Mouse (Mus musculus) spleen, adult 12 weeks (tissue): ENCODE measurements at regions not wholly inside any gene's neighbourhood (a gene's known extent, or its start where the extent isn't known, plus 50 kb on each side); places are given as distances from the start of the nearest gene placed in this dataset.
A peak's percentile ranks its signal among the peaks of the same experiment; 100 is the strongest.

ENCODE experiments used
- DNase-seq: peaks from one replicate; pipeline ENCODE4 v3.0.0; 2022; ENCODE audit warnings: low spot score

DNA sequence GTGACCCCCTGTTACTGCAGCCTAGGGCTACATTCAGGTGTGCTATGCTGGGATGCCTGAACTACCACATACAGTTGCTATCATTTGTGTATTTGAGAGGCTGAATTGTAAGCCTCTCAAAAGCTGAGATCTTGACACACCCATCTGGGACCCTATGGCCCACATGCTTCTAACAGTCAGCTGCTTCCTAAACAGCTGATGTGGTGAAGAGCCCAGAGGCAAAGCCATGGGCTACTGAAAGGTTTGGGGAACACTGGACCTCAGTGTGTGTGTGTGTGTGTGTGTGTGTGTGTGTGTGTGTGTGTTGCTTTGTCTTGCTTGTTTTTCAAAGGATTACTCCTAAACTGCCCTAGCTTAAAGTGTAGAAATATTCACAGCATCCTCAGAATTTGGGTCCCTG, 75.0 kb downstream of the Lbh start:
- no peak for DNase-seq

DNA sequence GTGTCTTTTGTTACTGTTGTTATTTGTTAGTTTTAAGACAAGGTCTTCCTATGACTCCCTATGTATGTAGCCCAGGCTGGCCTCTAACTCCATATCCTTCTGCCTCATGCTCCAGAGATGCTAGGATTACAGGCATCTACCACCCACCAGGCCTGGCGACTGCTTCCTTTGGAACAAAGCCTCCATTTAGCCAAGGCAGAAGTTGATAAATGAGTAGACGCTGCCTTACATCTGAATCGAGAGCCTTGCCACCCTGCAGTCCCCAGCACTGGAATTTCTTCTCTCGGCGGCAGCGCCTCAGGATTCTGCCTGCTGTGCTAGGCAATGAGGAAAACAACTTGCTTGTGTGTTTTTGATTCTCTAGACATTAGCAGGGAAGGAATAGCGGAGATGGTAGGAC, 75.5 kb downstream of the Lbh start:
- DNase-seq, result no peak

DNA sequence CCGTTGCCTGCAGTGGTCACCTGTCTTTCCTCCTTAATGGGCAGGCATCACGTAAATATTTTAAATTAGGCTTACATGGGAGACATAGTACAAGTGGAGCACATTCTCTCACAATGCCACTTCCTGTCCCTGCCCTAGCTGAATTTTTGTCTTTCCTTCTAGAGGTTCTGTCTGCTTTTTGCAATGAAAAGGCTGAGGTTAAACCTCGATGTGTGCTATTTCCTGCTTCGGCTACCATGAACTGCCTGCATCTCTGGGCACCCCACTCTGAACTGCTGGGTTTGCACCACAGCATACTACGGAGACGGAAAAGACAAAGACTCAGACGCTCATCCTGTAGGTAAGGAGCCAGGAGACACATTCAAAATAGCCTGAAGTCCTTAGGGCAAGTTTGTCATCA, 78.4 kb downstream of the Lbh start:
- DNase-seq, result no peak

DNA sequence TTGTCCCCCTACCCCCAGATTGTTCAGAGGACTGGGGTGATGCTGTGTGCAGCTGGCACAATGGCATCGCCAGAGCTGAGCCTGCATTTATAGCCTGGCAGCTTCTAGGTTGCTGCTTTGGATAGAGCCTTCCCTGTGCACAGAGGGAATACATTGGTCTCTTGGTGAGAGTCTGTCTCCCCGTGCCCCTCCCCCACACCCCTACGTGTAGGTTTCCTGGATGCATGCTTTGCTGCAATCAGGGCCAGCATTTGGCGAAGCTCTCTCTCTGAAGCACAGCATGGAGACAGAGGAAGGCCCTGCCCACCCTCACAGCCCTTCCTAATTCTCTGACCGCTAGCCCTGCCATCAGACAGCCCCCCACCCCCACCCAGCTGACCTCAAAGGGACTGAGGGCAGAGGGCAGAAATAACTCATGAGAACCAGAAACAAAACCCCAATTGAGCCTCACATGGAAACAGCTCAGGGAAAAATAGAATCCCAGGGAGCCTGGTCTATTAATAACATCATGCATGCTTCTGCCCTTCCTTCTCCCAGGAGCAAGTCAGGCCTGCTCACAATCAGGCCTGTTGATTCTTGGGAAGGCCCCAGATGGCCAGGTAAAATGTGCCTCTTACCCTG, 79.3 kb downstream of the Lbh start:
- no peak for DNase-seq

DNA sequence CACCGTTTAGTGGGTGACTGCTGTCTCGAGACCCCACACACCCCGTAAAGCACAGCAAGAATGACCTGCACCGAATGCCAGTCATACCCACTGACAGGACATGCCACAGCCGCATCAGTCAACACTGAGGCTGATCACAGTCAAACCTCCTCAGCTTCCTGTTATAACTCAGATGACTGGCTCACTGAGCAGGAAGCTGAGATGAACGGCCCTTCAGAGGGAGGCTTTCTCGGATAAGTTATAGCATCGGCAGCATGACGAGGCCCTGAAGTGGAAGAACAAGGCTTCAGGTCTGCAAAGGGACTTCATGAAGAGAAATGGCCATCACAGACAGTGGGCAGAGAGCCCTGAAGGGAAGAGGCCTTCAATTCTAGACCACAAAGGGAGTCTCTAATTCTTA, 87.0 kb downstream of the Lbh start:
- no peak for DNase-seq

DNA sequence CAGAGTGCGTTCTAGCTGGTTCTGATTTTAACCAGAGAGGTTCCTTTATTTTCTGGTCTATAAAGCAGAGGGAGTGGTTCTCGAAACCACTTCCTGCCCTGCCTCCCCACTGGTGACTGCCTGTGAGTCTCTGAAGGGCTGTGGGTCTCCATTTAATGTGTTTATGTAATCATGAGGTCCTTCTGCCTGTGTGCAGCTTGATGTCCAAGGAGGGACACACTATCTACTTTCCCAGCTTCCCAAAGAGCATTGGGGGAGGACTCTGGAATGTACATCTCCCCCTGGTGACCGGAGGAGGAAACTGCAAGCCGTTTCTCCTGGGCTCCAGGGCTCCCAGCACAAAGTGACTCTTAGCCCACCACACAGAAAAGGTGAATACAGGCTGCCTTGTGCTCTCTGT, 90.8 kb downstream of the Lbh start:
- DNase-seq, result peak; percentile 34

DNA sequence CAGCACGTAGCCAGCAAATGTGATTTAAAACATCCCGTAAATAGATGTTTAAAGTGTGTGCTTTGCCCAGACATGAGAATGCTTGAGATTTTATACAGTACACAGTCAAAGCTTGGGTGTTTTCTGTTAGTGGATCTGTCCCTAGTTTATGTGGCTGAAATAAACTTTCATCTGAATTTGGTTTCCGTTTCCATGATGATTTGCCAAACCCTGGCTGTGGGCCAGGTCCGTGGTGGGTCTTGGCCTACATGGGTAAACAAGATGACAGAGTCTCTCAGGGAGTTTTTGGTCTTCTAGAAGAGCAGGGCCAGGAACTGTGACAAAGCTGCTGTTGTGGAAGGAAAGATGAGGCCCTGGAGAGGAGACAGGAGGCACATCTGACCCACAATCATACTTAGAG, 91.9 kb downstream of the Lbh start:
- peak; percentile 19 for DNase-seq

DNA sequence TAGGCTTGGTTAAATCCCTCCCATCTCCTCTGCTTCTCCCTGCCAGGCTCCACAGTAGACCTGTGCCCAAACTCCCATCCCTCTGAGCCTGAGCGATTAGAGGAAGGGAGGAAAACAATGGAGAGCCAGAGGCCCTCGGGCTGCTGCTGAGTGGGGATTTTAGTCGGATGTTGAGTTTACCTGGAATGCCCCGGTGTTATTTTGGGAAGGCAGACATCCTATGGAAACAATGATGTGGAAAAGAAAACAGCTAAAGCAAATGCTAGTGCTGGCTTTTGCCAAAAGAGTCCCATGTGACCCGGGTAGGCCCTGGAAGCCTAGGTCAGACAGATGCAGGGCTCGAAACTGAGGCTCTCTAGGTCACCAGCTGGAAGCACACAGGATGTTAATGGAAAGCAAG, 94.3 kb downstream of the Lbh start:
- DNase-seq, result no peak

DNA sequence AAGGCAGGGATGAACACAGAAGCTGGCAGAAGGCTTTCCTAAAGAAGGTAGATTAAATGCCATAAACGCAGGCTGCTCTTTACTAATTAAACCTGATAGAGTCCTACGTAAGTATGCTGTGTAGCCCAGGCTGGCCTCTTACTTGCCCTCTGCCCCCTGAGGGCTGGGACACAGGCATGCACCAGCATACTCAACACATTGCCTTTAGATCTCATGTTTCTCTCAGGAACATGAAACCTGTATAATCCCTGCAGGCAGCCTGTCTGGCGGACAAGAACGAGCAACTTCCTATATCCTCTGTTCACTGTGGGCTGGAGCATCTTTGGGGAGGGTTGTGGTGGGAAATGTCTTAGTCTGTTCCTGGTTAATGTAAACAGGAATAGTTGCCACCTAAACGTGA, 94.8 kb upstream of the Lclat1 start:
- DNase-seq, result no peak

DNA sequence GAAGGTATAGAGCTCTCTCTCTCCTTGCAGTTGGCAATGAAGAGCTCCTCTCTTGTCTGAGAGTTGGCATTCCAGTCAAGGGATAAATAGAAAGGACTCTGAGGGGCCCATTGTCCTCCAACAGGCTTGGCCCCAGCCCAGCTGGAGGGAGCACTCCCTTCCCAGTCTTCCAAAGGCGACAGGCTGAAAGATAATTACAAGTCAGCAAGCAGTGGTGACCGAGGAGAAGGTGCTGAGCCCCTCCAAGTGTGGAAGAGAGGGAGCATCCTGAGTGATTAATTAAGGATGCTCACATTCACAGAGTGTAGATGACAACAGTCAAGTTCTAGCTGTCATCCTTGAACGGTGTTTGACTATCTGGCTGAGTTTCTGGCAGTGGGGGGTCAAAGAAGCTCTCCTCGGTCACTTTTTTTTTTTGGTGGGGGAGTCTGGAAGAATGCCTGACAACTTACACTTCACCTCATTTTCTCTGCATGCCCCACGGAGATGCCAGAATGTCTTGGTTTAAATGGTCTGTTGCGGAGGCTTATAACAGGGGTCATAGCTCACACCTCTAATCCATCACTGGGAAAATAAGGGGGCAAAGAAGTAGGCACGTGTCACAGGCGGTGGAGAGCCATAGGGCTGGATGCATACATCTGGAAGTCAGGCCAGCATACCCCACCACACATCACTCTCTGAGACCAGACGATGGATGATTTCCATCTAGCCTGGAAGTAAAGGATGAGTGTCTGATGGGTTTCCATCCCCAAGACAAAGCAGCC, 93.5 kb upstream of the Lclat1 start:
- no peak for DNase-seq

DNA sequence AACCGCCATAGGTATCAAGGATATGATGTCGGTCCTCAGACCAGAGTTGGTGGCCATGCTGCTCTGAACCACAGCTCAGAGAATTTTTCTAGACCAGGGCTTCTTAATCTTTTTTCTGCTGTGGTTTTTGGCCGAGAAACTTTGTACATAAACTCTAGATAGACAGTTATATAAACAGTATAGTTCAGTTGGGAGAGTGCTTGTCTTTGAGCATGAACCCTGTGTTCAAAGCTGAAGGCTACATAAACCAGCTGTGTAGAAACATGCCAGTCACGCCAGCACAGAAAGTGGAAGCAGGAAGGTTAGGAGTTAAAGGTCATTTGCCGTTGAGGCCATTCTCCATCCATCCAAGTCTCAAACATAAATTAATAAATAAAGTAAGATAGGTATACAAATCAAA, 90.6 kb upstream of the Lclat1 start:
- DNase-seq, result no peak

DNA sequence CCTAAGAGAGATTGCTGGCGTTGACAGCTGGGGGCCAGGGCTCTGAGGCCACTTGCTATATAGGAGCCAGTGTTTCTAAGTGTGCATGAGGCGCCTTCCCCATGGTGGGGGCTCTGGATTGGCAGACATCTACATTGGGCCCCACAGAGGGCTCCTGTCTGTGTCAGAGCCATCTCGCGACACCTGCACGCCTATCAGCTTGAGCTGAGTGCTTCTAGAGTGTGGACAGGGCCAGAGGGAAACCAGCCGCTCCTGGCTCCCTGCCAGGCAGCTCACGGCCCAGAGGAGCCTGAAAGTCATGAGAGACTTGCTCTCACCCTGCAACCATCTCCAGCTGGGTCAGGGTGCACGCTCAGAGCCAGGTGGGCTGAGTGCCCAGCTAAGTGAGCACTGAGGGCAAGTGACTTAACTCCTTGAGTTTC, 85.1 kb upstream of the Lclat1 start:
- DNase-seq, result no peak

DNA sequence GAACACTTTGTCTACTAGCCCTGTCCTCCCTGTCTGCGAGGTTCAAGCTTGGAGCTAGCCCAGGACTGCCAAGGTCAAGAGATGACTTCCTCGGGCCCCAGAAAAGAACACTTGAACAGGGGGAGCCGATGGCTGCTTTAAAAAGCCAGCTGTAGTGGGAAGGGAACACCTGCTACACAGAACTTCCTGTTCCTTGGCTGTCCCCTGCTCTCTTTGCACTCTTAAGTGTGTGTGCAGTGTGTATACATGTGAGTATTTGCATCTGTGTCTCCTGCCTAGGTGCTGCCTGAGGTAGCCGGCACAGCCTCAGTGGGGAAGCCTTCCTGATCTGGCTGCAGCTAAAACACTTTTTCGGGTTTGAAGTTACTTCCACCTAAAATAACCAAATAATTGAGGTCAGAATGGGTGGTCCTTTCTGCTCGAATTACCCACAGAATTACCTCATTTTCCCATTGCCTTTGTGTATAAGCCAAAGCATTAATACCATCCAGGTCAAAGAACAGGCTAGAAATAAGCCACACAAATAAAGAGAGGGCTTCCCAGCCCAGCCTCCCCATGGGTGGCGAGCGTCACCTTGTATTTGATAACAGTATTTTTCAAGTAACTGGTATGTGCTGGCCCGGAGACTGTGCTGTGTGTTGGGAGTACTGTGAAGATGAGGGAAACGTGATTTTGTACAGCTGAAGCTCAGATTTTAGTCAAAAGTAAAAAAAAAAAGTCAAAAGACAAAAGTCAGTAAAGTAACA, 84.2 kb upstream of the Lclat1 start:
- no peak for DNase-seq

DNA sequence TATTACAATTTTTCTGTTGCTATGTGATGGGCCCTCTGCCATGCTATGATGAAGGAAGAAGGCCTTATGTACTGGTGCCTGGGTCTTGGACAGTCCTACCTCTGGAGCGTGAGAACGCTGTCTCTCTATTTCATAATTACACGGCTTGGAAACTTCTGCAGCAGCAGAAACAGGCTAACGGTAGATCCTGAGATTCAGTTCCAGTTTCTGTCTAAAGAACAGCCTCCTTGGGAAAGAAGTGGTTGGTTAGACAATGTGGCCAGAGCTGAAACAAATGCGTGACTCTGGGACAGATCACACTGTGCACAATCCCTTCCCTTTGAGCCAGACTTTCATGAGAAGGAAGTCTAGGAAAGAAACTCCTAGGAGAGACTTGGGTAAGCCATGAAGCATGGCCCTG, 80.7 kb upstream of the Lclat1 start:
- DNase-seq, result no peak

DNA sequence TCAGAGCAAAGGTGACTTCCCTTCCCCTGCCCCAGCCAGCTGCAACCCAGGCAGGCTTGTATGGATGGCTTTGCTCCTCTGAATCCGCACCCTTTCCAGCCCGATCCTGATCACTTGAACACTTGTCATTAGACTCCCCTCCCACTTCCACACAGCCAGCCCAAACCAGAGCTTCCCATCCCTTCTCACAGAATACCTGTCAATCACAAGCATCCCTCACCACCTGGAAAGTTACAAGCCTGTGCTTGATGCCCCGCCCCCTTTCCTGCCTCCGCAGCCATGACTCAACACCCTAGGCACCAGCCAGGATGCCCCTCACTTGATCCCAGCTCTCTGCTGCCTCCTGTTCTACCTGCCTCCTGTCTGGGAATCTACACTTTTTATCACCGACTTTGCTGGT, 76.0 kb upstream of the Lclat1 start:
- DNase-seq, result no peak

DNA sequence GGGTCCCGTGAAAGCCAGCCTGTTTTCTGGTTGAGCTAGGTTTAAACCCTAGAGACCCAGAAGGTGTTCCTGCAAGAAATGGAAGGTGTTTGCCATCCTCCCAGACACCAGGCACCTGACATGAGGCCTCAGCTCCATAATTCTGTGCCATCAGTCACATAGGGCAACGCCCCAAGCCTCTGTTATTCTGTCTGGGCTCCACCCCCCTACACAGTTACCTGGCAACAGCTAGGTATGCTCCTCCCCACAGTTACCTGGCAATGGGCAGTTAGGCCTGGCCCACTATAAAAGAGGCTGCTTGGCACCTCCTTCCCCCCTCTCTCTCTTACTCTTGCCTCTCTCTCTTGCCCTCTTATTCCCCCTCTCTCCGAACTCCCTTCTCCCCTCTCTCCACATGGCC, 75.5 kb upstream of the Lclat1 start:
- DNase-seq, result no peak

DNA sequence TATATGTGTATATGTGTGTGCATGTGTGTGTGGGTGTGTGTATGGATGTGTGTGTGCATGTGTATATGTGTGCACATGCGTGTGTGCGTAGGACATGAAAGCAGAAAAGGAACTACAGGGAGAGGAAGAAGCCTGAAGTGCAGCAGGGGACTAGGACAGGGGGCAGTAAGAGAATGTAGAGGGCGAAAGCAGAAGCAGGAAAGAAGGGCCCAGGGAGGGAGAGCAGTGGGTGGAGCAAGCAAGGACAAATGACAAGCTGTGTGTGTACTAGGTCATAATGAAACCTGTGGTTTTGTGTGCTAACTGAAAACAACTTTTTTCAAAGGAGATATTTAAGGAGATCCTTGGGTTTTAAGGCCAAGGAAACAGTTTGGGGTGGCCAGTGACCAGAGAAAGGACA, 73.4 kb upstream of the Lclat1 start:
- DNase-seq, result peak; percentile 38

DNA sequence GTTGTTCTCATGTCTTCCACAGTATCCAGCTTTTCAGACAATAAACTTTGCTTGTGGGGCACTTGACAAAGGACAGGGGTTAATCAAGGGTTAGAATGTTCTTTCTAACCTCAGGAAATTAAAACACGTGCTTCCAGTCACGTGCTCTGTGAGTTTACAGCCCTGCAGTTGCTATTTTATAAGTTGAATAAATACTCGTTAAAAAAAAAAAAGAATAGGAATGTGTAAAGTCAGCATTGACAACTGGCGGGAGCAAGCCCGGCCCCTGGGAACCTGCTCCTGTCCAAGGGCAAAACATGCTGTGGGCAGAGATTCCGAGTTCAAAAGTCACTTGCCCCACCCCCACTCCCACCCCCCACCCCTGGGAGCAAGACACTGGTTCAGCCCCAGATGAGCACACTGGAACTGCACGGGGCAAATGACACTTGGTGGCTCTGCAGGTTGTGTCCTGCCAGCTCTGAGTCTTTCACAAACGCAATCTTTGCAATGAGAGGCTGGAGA, 72.8 kb upstream of the Lclat1 start:
- no peak for DNase-seq

DNA sequence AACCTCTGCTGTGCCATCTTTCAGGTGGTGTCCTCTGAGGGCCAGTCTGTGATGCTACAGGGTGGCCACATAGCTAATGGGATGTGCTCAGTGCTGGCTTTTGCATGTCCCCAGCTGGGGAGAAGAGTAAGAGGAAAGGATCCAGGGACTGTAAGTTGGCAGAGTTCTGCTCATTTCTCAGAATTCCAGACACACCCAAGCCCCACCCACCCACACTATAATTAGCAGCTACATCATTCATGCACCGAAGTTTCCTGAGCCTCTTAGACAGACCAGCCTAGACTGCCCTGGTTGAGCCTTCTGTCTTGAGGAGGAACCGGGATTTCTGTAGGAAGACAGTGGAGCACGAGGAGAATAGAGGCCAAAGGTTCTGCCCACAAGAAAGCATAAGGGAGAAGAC, 70.9 kb upstream of the Lclat1 start:
- DNase-seq, result no peak

DNA sequence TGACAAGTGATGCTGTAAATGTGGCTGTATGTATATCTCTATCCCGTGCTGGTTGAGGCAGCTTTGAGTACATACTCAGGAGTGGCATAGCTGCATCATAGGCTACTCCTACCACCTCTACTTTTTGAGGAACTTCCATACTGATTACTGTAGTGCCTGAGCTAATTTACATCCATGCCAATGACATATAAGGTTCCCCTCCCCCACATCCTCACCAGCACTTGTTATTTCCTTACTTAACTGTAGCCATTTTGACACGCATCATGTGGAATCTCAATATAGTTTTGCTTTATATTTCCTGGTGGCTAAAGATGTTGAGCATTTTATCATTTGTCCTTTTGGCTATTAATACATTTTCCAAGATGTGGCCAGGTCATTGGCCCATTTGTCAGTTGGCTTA, 69.2 kb upstream of the Lclat1 start:
- DNase-seq, result no peak

DNA sequence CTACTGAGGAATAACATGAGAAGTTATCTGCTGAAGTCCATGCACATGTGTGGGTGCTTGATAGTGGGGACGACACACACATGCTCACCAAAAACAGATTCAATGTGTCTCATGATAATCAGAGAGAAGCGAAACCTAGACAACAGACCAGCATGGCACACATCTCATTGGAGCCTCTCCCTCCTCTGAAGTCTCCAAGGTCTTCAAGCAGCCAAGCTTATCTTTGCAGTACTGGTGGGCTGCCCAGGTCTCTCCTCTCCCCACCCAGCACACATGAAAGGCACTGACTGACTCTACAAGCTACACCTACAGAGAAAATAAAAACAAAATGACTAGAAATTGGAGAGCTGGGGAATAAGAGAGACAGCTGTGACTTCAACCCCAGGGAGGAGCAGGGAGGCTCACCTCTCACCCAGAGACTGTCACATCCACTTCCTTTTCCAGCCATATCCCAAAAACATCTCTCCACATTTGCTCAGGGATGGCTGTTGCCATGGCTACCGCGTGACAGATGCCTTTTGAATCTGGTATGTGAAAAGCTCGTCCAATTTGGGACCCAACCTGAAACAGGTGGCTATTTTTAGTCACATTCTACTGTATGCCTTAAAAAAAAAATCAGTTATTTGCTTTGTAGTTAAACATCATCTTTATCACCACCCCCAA, 62.7 kb upstream of the Lclat1 start:
- DNase-seq, result no peak

DNA sequence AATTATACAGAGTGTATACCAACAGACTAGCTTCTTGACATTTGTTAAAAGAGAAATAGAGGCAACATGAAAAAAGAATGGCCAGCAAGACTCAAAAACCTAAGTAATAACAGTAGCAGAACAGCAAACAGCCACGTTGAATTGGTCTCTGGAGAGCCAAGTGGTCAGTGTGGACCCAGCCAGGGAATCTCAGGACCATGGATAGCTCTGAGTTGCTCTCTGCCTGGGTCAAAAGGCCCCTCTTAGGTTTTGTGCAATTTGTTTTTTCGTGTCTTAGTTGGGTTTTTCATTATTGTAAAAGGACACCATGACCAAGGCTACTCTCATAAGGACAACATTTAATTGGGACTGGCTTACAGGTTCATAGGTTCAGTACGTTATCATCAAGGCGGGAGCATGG, 60.8 kb upstream of the Lclat1 start:
- no peak for DNase-seq

DNA sequence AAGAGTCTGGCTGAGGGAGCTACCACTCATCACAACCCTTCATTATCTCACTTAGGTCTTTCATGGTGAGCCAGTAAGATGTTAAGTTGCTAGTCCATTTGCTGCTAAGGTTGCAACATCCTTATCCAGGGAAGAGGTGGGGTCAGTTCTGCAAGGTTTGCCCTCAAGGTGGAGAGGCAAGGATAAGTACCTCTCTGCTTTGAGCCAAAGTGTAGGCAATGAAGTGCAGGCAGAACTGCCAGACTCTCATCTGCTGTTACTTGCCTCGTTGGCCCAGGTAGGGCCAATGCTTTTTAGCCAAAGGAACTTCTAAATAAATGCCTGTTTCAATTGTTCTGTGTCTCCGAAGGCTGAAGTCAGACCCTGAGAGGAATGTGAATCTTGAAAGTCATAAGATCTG, 59.6 kb upstream of the Lclat1 start:
- DNase-seq, result no peak
